Mouse (Mus musculus) heart, adult 2 months (tissue): ENCODE measurements around the gene Cacna1b.

ENCODE experiments used
- CTCF ChIP-seq: fragments of 200-600 bp; IDR thresholded peaks from 2 replicates; pipeline ENCODE4 v1.8.1; 2022; ENCODE audit warnings: antibody characterized with exemption, mild to moderate bottlenecking, moderate library complexity
- POLR2A ChIP-seq: fragments of 200-500 bp; IDR thresholded peaks from 2 replicates; pipeline ENCODE4 v1.6.1; 2011; ENCODE audit warnings: mild to moderate bottlenecking, low read depth, low read length, control low read depth; ENCODE audit not compliant: insufficient read depth

GRCm38 (mm10) chr2:24646452-24647146 is 116.4 kb downstream of the Cacna1b start:
- TF ChIP-seq POLR2A: no peak
- no peak for TF ChIP-seq CTCF
